Mouse (Mus musculus): ENCODE measurements at regions not wholly inside any gene's neighbourhood (a gene's known extent, or its start where the extent isn't known, plus 50 kb on each side); places are given as distances from the start of the nearest gene placed in this dataset.

DNA sequence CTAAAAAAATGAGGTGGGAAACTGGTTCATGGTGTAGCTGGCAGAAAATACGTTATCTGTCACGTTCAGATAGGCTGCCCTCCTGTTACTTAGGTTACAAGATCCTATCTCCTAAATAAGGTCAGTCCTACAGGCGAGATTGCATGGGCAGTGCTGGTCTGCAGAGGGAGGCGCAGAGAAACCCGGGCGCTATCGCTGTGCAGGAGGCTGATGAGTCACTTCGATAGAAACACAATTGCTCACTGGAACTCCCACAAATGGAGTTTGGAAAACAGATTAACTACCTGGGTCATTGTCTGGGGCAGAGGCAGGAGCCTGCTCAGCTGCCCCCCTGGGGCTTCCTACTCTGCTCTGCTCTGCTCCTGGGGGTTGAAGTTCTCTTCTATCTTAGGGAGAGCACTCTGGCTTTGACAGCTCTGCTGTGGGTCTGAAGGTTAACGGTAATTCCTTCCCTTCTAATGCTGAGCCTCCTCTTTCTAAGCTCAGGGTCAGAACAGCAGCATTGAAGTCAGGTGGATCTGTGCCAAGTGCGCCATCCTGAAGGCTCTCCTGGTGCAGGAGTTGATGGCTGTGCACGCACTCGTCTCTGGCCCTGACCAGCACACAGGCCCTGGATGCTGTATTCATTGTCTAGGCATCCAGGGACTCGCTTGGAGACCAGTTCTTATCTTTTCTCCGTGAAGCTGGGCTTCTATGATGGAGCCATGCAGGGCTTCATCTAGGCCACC is 349.9 kb upstream of the Myt1l start:
- Histone ChIP-seq H3K27ac (ENCODE audit: low read depth) (no peak overlapping the region), H3K4me2 (ENCODE audit: low read depth, low read length) (no peak overlapping the region), H3K9ac (replicated peaks; ENCODE audit: low read depth, low read length) (no peak overlapping the region), H3K4me3 (ENCODE audit: low read depth, low read length) (no peak overlapping the region), H3K4me1 (ENCODE audit: control insufficient read depth, insufficient read depth) (no peaks in the 10 kb centered on the region), H3K36me3 (replicated peaks; ENCODE audit: control insufficient read depth, insufficient read depth, low read length) (no peaks in the 10 kb centered on the region), H3K27me3 (ENCODE audit: control insufficient read depth, insufficient read depth, low read length) (no peaks in the 10 kb centered on the region), H3K9me3 (replicated peaks; ENCODE audit: control insufficient read depth, low read length) (no peaks in the 10 kb centered on the region)
- ATAC-seq (ENCODE audit: insufficient read depth, low read depth), result no peak
- TF ChIP-seq CTCF (IDR thresholded peaks at IDR 0.05; ENCODE audit: low read depth) (no peak), EP300 (IDR thresholded peaks at IDR 0.05; ENCODE audit: low read depth) (no peak)
- DNase-seq (ENCODE audit: low spot score), result no peak
- WGBS, result 58% methylated on average over 14 of the region's 14 CpGs

- Histone ChIP-seq H3K4me1 (ENCODE audit: control insufficient read depth, insufficient read depth) (no peaks in the 10 kb centered on the region), H3K9ac (replicated peaks; ENCODE audit: low read depth, low read length) (no peak overlapping the region), H3K36me3 (replicated peaks; ENCODE audit: control insufficient read depth, insufficient read depth, low read length) (no peaks in the 10 kb centered on the region), H3K4me3 (ENCODE audit: low read depth, low read length) (no peak overlapping the region), H3K27me3 (ENCODE audit: control insufficient read depth, insufficient read depth, low read length) (no peaks in the 10 kb centered on the region), H3K4me2 (ENCODE audit: low read depth, low read length) (no peak overlapping the region), H3K9me3 (replicated peaks; ENCODE audit: control insufficient read depth, low read length) (no peaks in the 10 kb centered on the region), H3K27ac (ENCODE audit: low read depth) (no peak overlapping the region)
- DNase-seq (ENCODE audit: low spot score) (no peak), ATAC-seq (ENCODE audit: insufficient read depth, low read depth) (no peak)
- no peak for TF ChIP-seq EP300 (IDR thresholded peaks at IDR 0.05; ENCODE audit: low read depth)
- no peak for TF ChIP-seq CTCF (IDR thresholded peaks at IDR 0.05; ENCODE audit: low read depth)
- WGBS, result 76% methylated on average over 2 of the region's 2 CpGs
Measured at GRCm38 (mm10) chr12:29179405-29179804, 348.8 kb upstream of the Myt1l start.

DNA sequence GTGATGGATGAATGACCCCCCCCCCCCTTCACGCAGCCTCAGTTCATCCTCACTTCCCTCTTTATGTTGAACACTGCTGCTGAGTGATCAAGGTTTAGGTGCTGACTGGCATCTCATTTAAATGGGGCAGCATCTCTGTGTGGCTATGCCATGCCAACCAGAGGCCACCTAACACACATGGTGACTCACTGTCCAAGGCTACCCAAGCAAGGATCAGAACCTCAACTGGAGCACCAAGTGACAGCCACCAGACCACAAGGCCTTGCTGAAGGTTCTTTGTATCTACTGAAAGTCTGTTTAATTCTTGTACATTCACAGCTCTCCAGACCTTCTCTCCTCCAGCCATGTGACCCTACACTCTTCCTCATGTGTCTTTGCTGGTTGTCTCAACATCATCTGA is 347.6 kb upstream of the Myt1l start:
- no peak for TF ChIP-seq EP300 (IDR thresholded peaks at IDR 0.05; ENCODE audit: low read depth)
- TF ChIP-seq CTCF (IDR thresholded peaks at IDR 0.05; ENCODE audit: low read depth), result no peak
- H3K9me3 ChIP-seq (replicated peaks; ENCODE audit: control insufficient read depth, low read length), result no peaks in the 10 kb centered on the region
- no peak overlapping the region for H3K4me2 ChIP-seq (ENCODE audit: low read depth, low read length)
- no peak overlapping the region for H3K4me3 ChIP-seq (ENCODE audit: low read depth, low read length)
- ATAC-seq (ENCODE audit: insufficient read depth, low read depth), result no peak
- no peaks in the 10 kb centered on the region for H3K36me3 ChIP-seq (replicated peaks; ENCODE audit: control insufficient read depth, insufficient read depth, low read length)
- DNase-seq (ENCODE audit: low spot score), result no peak
- 77% methylated on average over 1 of the region's 1 CpGs for WGBS
- no peak overlapping the region for H3K9ac ChIP-seq (replicated peaks; ENCODE audit: low read depth, low read length)
- no peak overlapping the region for H3K27ac ChIP-seq (ENCODE audit: low read depth)
- no peaks in the 10 kb centered on the region for H3K27me3 ChIP-seq (ENCODE audit: control insufficient read depth, insufficient read depth, low read length)
- no peaks in the 10 kb centered on the region for H3K4me1 ChIP-seq (ENCODE audit: control insufficient read depth, insufficient read depth)

- Histone ChIP-seq H3K4me3 (ENCODE audit: low read depth, low read length) (no peak overlapping the region), H3K9ac (replicated peaks; ENCODE audit: low read depth, low read length) (no peak overlapping the region), H3K36me3 (replicated peaks; ENCODE audit: control insufficient read depth, insufficient read depth, low read length) (no peaks in the 10 kb centered on the region), H3K27me3 (ENCODE audit: control insufficient read depth, insufficient read depth, low read length) (no peaks in the 10 kb centered on the region), H3K27ac (ENCODE audit: low read depth) (no peak overlapping the region), H3K9me3 (replicated peaks; ENCODE audit: control insufficient read depth, low read length) (no peaks in the 10 kb centered on the region), H3K4me1 (ENCODE audit: control insufficient read depth, insufficient read depth) (no peaks in the 10 kb centered on the region), H3K4me2 (ENCODE audit: low read depth, low read length) (no peak overlapping the region)
- TF ChIP-seq CTCF (IDR thresholded peaks at IDR 0.05; ENCODE audit: low read depth), result no peak
- no peak for TF ChIP-seq EP300 (IDR thresholded peaks at IDR 0.05; ENCODE audit: low read depth)
- 63% methylated on average over 4 of the region's 4 CpGs for WGBS
- ATAC-seq (ENCODE audit: insufficient read depth, low read depth) (no peak), DNase-seq (ENCODE audit: low spot score) (no peak)
Measured at GRCm38 (mm10) chr12:29187619-29188018, 340.6 kb upstream of the Myt1l start.

GRCm38 (mm10) chr12:29192391-29192790 is 335.8 kb upstream of the Myt1l start:
- H3K4me2 ChIP-seq (ENCODE audit: low read depth, low read length), result no peak overlapping the region
- 84% methylated on average over 3 of the region's 3 CpGs for WGBS
- no peak overlapping the region for H3K27ac ChIP-seq (ENCODE audit: low read depth)
- no peak overlapping the region for H3K9ac ChIP-seq (replicated peaks; ENCODE audit: low read depth, low read length)
- no peaks in the 10 kb centered on the region for H3K36me3 ChIP-seq (replicated peaks; ENCODE audit: control insufficient read depth, insufficient read depth, low read length)
- H3K27me3 ChIP-seq (ENCODE audit: control insufficient read depth, insufficient read depth, low read length), result no peaks in the 10 kb centered on the region
- H3K9me3 ChIP-seq (replicated peaks; ENCODE audit: control insufficient read depth, low read length), result no peaks in the 10 kb centered on the region
- no peaks in the 10 kb centered on the region for H3K4me1 ChIP-seq (ENCODE audit: control insufficient read depth, insufficient read depth)
- ATAC-seq (ENCODE audit: insufficient read depth, low read depth) (no peak), DNase-seq (ENCODE audit: low spot score) (no peak)
- TF ChIP-seq CTCF (IDR thresholded peaks at IDR 0.05; ENCODE audit: low read depth) (no peak), EP300 (IDR thresholded peaks at IDR 0.05; ENCODE audit: low read depth) (no peak)
- no peak overlapping the region for H3K4me3 ChIP-seq (ENCODE audit: low read depth, low read length)

DNA sequence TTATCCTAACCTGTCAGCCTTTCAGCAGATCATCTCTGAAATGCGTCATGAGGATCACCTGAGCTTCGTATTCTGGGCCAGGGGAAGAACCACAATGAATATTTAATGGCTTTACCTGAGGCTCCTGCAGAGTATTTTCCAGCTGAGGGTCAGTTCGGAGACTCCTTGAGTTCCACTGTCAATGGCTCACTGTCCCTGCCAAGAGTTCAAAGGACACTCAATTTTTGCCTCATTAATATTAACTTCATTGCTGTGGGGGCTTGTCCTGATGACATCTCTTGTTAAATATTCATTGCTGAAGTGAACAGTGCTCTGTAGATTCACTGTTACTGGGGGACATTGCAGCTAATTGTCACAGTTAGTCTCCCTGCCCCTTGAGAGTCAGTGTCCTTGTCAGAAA is 316.2 kb upstream of the Myt1l start:
- Histone ChIP-seq H3K4me1 (ENCODE audit: control insufficient read depth, insufficient read depth) (no peaks in the 10 kb centered on the region), H3K36me3 (replicated peaks; ENCODE audit: control insufficient read depth, insufficient read depth, low read length) (no peaks in the 10 kb centered on the region), H3K27ac (ENCODE audit: low read depth) (no peak overlapping the region), H3K4me3 (ENCODE audit: low read depth, low read length) (no peak overlapping the region), H3K9ac (replicated peaks; ENCODE audit: low read depth, low read length) (no peak overlapping the region), H3K4me2 (ENCODE audit: low read depth, low read length) (no peak overlapping the region), H3K27me3 (ENCODE audit: control insufficient read depth, insufficient read depth, low read length) (no peaks in the 10 kb centered on the region), H3K9me3 (replicated peaks; ENCODE audit: control insufficient read depth, low read length) (no peaks in the 10 kb centered on the region)
- TF ChIP-seq CTCF (IDR thresholded peaks at IDR 0.05; ENCODE audit: low read depth) (no peak), EP300 (IDR thresholded peaks at IDR 0.05; ENCODE audit: low read depth) (no peak)
- ATAC-seq (ENCODE audit: insufficient read depth, low read depth), result no peak
- WGBS, result 42% methylated on average over 3 of the region's 3 CpGs
- no peak for DNase-seq (ENCODE audit: low spot score)

All from heart, postnatal 0 days (tissue).